Mouse (Mus musculus) brain, embryonic 14.5 days (tissue): ENCODE measurements around the gene Tef.

Experiments
- CTCF ChIP-seq: fragments of 200-500 bp; IDR thresholded peaks from 2 replicates; pipeline ENCODE4 v1.5.1; 2012; ENCODE audit warnings: inconsistent platforms, mild to moderate bottlenecking, moderate library complexity, borderline replicate concordance; ENCODE audit not compliant: insufficient read depth, insufficient read length; ENCODE audit errors: extremely low read depth
- POLR2A ChIP-seq: fragments of 200-500 bp; IDR thresholded peaks from 2 replicates; pipeline ENCODE4 v1.6.1; 2012; ENCODE audit warnings: mild to moderate bottlenecking, inconsistent platforms, borderline replicate concordance; ENCODE audit not compliant: poor library complexity, insufficient read depth, insufficient read length, severe bottlenecking; ENCODE audit errors: extremely low read depth

DNA sequence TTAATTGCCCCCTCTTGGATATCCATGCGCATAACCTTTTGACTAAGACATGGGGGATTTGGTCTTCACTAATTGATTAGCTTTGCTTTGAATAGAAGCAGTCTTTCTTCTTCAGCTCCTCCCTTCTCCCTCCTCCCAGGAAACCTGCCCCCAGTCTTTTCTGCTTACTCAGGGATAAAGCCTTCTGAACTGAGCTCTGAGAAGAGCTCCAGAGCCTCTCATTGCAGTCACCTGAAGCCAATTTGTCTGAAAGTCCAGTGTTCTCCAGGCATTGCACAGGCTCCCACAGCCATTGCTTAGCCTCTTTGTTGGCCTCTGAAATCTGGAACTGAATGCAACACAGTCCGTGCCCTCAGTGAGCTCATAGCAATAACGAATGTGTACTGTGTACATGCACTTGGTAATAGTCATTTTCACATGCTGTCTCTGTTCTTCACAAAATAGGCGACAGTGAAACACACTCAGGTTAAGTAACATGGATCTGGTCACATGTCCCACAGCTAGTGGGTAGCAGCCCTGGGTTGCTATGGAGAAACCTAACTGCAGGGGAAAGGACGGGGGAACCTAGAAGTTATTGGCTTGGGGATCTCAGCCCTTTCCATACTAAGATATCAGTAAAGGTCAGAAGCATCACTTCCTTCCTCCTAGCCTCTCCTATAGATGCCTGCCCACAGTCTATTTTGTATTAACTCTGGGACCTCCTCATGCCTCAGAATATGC lies 11.9 kb downstream of the Tef start:
- TF ChIP-seq CTCF: no peak
- no peak for TF ChIP-seq POLR2A
